Mouse (Mus musculus) C2C12 (cell line): ENCODE measurements around the gene Vav1. TPM values are rescaled to one million over a fixed set of nuclear protein-coding genes. Genes with fewer than 3 reads are reported as not detected.

ENCODE experiments used
- H3K27me3 ChIP-seq: one replicate; pipeline ENCODE4 v1.6.1; 2011; ENCODE audit not compliant: control insufficient read depth, insufficient read depth, insufficient read length
- H3K36me3 ChIP-seq: one replicate; pipeline ENCODE4 v1.6.1; 2011; ENCODE audit not compliant: control insufficient read depth, insufficient read depth
- H3K4me3 ChIP-seq: one replicate; pipeline ENCODE4 v1.5.1; 2011; ENCODE audit warnings: mild to moderate bottlenecking, control low read depth; ENCODE audit not compliant: poor library complexity, insufficient read depth, severe bottlenecking
- H3K79me2 ChIP-seq: one replicate; pipeline ENCODE4 v1.6.1; 2011; ENCODE audit not compliant: control insufficient read depth, insufficient read depth
- H3K79me3 ChIP-seq: one replicate; pipeline ENCODE4 v1.6.1; 2011; ENCODE audit warnings: low read depth, control low read depth
- H3ac ChIP-seq: one replicate; pipeline ENCODE3; 2011; ENCODE audit warnings: low read depth; ENCODE audit not compliant: control insufficient read depth, insufficient read length
- CEBPB ChIP-seq: IDR thresholded peaks from one replicate; pipeline ENCODE4 v1.6.1; 2011; ENCODE audit warnings: low read depth, mild to moderate bottlenecking, control low read depth, moderate library complexity
- CTCF ChIP-seq: IDR thresholded peaks from one replicate; pipeline ENCODE4 v1.5.1; 2011; ENCODE audit not compliant: control insufficient read depth, insufficient read depth, insufficient read length
- FOSL1 ChIP-seq: IDR thresholded peaks from one replicate; pipeline ENCODE4 v1.8.0; 2011; ENCODE audit warnings: mild to moderate bottlenecking, low read length; ENCODE audit not compliant: poor library complexity, insufficient read depth, severe bottlenecking
- MAX ChIP-seq: IDR thresholded peaks from one replicate; pipeline ENCODE4 v1.6.1; 2011; ENCODE audit warnings: mild to moderate bottlenecking, control low read depth
- MYOD1 ChIP-seq: IDR thresholded peaks from one replicate; pipeline ENCODE4 v1.6.1; 2011; ENCODE audit warnings: low read depth; ENCODE audit not compliant: control insufficient read depth, insufficient read length
- MYOG ChIP-seq: IDR thresholded peaks from one replicate; pipeline ENCODE4 v1.6.1; 2011; ENCODE audit not compliant: control insufficient read depth, insufficient read length; ENCODE audit errors: extremely low read depth
- USF1 ChIP-seq: IDR thresholded peaks from one replicate; pipeline ENCODE4 v1.6.1; 2011; ENCODE audit warnings: low read depth, mild to moderate bottlenecking, control low read depth, moderate library complexity
- polyA plus RNA-seq: library from polyadenylated mRNA; unstranded; fragments of >200 nt; fragmentation: generic; extraction: Trizol; gene quantifications from one replicate; pipeline ENCODE4 v1.2.1, GENCODE M21; 2012; ENCODE audit warnings: missing spikeins

The Vav1 gene
- polyA plus RNA-seq, 1 experiment: not detected

GRCm38 (mm10) chr17:57307074-57307473 is 28.2 kb downstream of the Vav1 start:
- no peaks in the 10 kb centered on the region for H3K36me3 ChIP-seq
- TF ChIP-seq MYOD1: no peak
- TF ChIP-seq MYOG: no peak
- TF ChIP-seq MAX: no peak
- H3K4me3 ChIP-seq: no peak overlapping the region
- no peaks in the 10 kb centered on the region for H3K27me3 ChIP-seq
- no peak overlapping the region for H3ac ChIP-seq
- H3K79me3 ChIP-seq: no peaks in the 10 kb centered on the region
- no peaks in the 10 kb centered on the region for H3K79me2 ChIP-seq

DNA sequence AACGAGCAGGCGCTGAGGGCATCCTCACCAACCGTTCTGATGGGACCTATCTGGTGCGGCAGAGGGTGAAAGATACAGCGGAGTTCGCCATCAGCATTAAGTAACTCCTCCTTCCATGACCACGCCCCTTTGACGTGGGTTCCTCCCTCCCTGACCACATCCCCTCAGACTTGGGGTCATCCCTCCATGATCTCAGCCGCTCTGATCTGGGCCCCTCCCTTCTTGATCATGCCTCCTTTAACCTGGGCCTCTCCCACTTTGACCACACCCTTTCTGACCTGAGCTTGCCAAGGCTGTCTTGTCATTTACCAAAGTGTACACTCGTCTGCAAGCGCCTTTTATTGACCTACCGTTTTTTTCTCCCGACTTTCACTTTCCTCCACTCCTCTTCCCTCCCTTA is 32.9 kb downstream of the Vav1 start:
- no peak for TF ChIP-seq USF1
- TF ChIP-seq CTCF: no peak
- no peak for TF ChIP-seq MYOG
- TF ChIP-seq CEBPB: no peak
- TF ChIP-seq FOSL1: no peak
- TF ChIP-seq MYOD1: no peak
- no peak for TF ChIP-seq MAX
- H3K36me3 ChIP-seq: no peaks in the 10 kb centered on the region
- peaks cover 4% of the 10 kb centered on the region for H3K27me3 ChIP-seq
- no peak overlapping the region for H3ac ChIP-seq
- no peaks in the 10 kb centered on the region for H3K79me3 ChIP-seq
- no peak overlapping the region for H3K4me3 ChIP-seq
- no peaks in the 10 kb centered on the region for H3K79me2 ChIP-seq

DNA sequence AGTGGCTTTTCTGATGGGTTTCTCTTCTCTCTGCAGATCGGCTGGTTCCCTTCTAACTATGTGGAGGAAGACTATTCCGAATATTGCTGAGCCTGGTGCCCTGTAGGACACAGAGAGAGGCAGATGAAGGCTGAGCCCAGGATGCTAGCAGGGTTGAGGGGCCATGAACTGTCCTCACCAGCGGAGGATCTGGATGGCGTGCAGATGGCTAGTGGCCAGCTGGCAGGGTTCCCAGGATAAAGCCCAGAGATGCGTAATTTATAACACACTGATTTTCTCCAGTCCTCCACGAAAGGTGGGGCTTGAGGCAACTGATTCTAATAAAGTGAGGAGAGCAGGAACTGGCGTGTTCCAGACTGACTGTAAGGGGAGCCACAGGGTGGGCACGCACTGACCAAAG is 48.7 kb downstream of the Vav1 start:
- Histone ChIP-seq H3ac (no peak overlapping the region), H3K79me2 (no peaks in the 10 kb centered on the region), H3K27me3 (peaks cover 14% of the 10 kb centered on the region), H3K4me3 (no peak overlapping the region), H3K79me3 (no peaks in the 10 kb centered on the region), H3K36me3 (no peaks in the 10 kb centered on the region)
- no peak for TF ChIP-seq MYOG
- no peak for TF ChIP-seq MAX
- TF ChIP-seq CEBPB: no peak
- no peak for TF ChIP-seq CTCF
- no peak for TF ChIP-seq FOSL1
- no peak for TF ChIP-seq USF1
- no peak for TF ChIP-seq MYOD1

GRCm38 (mm10) chr17:57328944-57329343 is 50.0 kb downstream of the Vav1 start:
- Histone ChIP-seq H3K79me2 (no peaks in the 10 kb centered on the region), H3K79me3 (no peaks in the 10 kb centered on the region), H3ac (no peak overlapping the region), H3K27me3 (peaks cover 12% of the 10 kb centered on the region), H3K36me3 (no peaks in the 10 kb centered on the region), H3K4me3 (no peak overlapping the region)
- TF ChIP-seq MYOG (no peak), CEBPB (no peak), USF1 (no peak), CTCF (no peak), FOSL1 (no peak), MAX (no peak), MYOD1 (no peak)

- no peak for TF ChIP-seq MAX
- Histone ChIP-seq H3K4me3 (no peak overlapping the region), H3K27me3 (peaks cover 6% of the 10 kb centered on the region), H3K79me3 (no peaks in the 10 kb centered on the region), H3K79me2 (no peaks in the 10 kb centered on the region), H3ac (no peak overlapping the region), H3K36me3 (no peaks in the 10 kb centered on the region)
Observed at GRCm38 (mm10) chr17:57330993-57331392, 52.1 kb downstream of the Vav1 start.

- Histone ChIP-seq H3K79me2 (no peaks in the 10 kb centered on the region), H3K27me3 (peaks cover 6% of the 10 kb centered on the region), H3K36me3 (no peaks in the 10 kb centered on the region), H3K79me3 (no peaks in the 10 kb centered on the region), H3ac (no peak overlapping the region), H3K4me3 (no peak overlapping the region)
- TF ChIP-seq USF1: no peak
- TF ChIP-seq MYOD1: no peak
Observed at GRCm38 (mm10) chr17:57332241-57332640, 53.3 kb downstream of the Vav1 start.
